Mouse (Mus musculus) lung, embryonic 14.5 days (tissue): ENCODE data around the gene Blmh. TPM values are rescaled to one million over a fixed set of nuclear protein-coding genes. Genes with fewer than 3 reads are reported as not detected.

Experiments used
- ATAC-seq: fragments of 200-750 bp; cut with Nextera tagmentation; 2 replicates; pipeline ENCODE4 v1.8.0; 2017; ENCODE audit warnings: mild to moderate bottlenecking, moderate TSS enrichment, moderate library complexity; ENCODE audit not compliant: insufficient read depth
- DNase-seq: peaks from one replicate; pipeline ENCODE4 v3.0.0-alpha.2; 2015
- H3K27ac ChIP-seq: fragments of 300-500 bp; sonication (generic); 2 replicates; pipeline ENCODE4 v1.5.1; 2014; ENCODE audit warnings: low read depth, mild to moderate bottlenecking, moderate library complexity
- H3K27me3 ChIP-seq: fragments of 300-500 bp; sonication (generic); 2 replicates; pipeline ENCODE4 v1.6.1; 2014; ENCODE audit warnings: low read length, control low read depth; ENCODE audit not compliant: insufficient read depth
- H3K36me3 ChIP-seq: fragments of 300-500 bp; sonication (generic); 2 replicates; pipeline ENCODE4 v1.6.1; 2014; ENCODE audit warnings: control low read depth; ENCODE audit not compliant: insufficient read depth
- H3K4me1 ChIP-seq: fragments of 300-500 bp; sonication (generic); 2 replicates; pipeline ENCODE4 v1.6.1; 2014; ENCODE audit warnings: antibody characterized with exemption, control low read depth; ENCODE audit not compliant: insufficient read depth
- H3K4me2 ChIP-seq: fragments of 300-500 bp; sonication (generic); 2 replicates; pipeline ENCODE4 v1.6.1; 2014; ENCODE audit warnings: mild to moderate bottlenecking
- H3K4me3 ChIP-seq: fragments of 300-500 bp; sonication (generic); 2 replicates; pipeline ENCODE4 v1.5.1; 2014; ENCODE audit warnings: low read depth, low read length
- H3K9ac ChIP-seq: fragments of 300-500 bp; sonication (generic); 2 replicates; pipeline ENCODE4 v1.6.1; 2014
- H3K9me3 ChIP-seq: fragments of 300-500 bp; sonication (generic); 2 replicates; pipeline ENCODE4 v1.6.1; 2016; ENCODE audit warnings: low read depth, low read length, control low read depth
- CTCF ChIP-seq: IDR thresholded peaks from 2 replicates; pipeline ENCODE4 v1.5.1; 2016; ENCODE audit warnings: antibody characterized with exemption, low read depth
- WGBS: fragments of 180-500 bp; shearing (Covaris S2); extraction: QIAGEN DNeasy Blood & Tissue Kit; methylation state at CpG from one replicate; pipeline ENCODE4 v1.1.7; 2014; 5-methylcytosine and 5-hydroxymethylcytosine counted together
- polyA plus RNA-seq: library from polyadenylated mRNA; unstranded; fragments of >200 nt; fragmentation: Nextera tagmentation; extraction: Ambion mirVana; gene quantifications from 2 replicates; pipeline ENCODE4 v1.2.1, GENCODE M21; 2014

Gene Blmh
- polyA plus RNA-seq, 1 experiment from 2014 or later = 160 TPM

DNA sequence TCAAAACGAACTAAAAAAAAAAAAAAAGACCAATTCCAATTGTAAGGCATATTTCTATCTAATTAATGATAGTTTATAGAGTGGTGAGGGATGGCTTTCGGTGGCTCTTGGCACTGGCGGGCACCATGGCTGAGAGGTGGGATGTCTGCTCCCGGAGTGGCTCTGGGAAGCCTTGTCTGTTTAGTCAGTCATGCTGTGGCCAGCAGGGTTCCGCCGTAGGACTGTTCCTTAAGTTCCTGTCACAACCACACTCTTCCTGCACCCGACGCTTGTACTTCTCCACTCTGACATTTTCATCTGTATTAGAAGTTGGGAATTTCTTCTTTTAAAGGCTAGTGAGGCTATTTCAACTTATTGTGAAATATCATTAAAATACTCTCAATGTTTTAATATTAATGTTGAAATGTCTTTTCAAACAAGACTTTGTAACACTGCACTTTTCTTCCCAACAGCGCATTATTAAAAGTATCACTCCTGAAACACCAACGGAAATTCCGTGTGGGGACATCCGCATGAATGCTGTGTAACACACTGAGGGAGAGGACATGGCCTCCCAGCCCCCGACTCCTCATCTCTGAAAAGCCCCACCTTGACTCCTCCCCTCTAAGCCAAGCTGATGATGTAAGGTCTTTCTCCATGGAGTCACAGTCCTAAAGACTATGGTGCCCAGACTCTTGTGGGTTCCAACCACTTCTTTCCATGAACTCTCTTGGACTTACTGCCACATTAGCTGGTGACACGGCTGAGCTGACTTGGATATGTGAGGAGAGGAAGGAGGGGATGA, 106.7 kb downstream of the Blmh start:
- no peaks in the 10 kb centered on the region for H3K27me3 ChIP-seq
- H3K4me2 ChIP-seq = no peak overlapping the region
- H3K36me3 ChIP-seq = no peaks in the 10 kb centered on the region
- ATAC-seq (no peak), DNase-seq (no peak)
- no peak overlapping the region for H3K9ac ChIP-seq
- 71% methylated on average over 14 of the region's 14 CpGs for WGBS
- no peak for TF ChIP-seq CTCF
- no peaks in the 10 kb centered on the region for H3K9me3 ChIP-seq
- H3K4me3 ChIP-seq = no peak overlapping the region
- H3K4me1 ChIP-seq = no peaks in the 10 kb centered on the region
- H3K27ac ChIP-seq = no peak overlapping the region

Other genes starting within 250 kb of the Blmh start
- gene Trarg1, start 245.0 kb upstream of the Blmh start, polyA plus RNA-seq = 0.07 and 0.16 TPM in 2 replicates
- gene Gosr1, start 161.2 kb upstream of the Blmh start, polyA plus RNA-seq = 35.3 and 38.7 TPM in 2 replicates
- gene Cpd, start 77.8 kb upstream of the Blmh start, polyA plus RNA-seq = 33.4 and 37.6 TPM in 2 replicates
- gene Tmigd1, start 22.6 kb upstream of the Blmh start, polyA plus RNA-seq = 0.13 TPM in 1 of 2 replicates, not detected in the other
- 1.7 and 1.8 TPM in 2 replicates for gene Slc6a4, start 73.8 kb downstream of the Blmh start, polyA plus RNA-seq
- 58.2 and 65.8 TPM in 2 replicates for gene Nsrp1, start 153.6 kb downstream of the Blmh start, polyA plus RNA-seq